Mouse (Mus musculus): ENCODE data around the gene Gripap1. TPM values are rescaled to one million over a fixed set of nuclear protein-coding genes. Genes with fewer than 3 reads are reported as not detected.
A peak's percentile ranks its signal among the peaks of the same experiment; 100 is the strongest.

Gene Gripap1
- polyA plus RNA-seq (2015; fragmentation: Nextera tagmentation; extraction: Ambion mirVana) = 21.5 and 23.4 TPM in 2 replicates

GRCm38 (mm10) chrX:7789542-7790136 lies at the start of gene Gripap1:
Gene Gripap1, plus strand, starts transcription at chrX:7789765.

GRCm38 (mm10) chrX:7750432-7751116 lies 39.0 kb upstream of the Gripap1 start, which contains the start of gene Ccdc120:
Gene Ccdc120, minus strand, starts transcription at chrX:7750905.

GRCm38 (mm10) chrX:7762137-7762920 lies 27.2 kb upstream of the Gripap1 start, which contains the start of gene Tfe3:
Gene Tfe3, plus strand, starts transcription at chrX:7762560.

GRCm38 (mm10) chrX:7821865-7822779 lies 32.6 kb downstream of the Gripap1 start, which contains the start of gene Kcnd1:
Gene Kcnd1, plus strand, starts transcription at chrX:7822289.

GRCm38 (mm10) chrX:7841163-7842162 lies 51.9 kb downstream of the Gripap1 start, which contains the start of gene Otud5:
Gene Otud5, plus strand, starts transcription at chrX:7841364.

MicroRNA genes within 50 kb of the gene (microRNA counts, 519-probe panel; counts per million panel counts)
- 4,636 counts per million, percentile 84 among the panel's probes with 10 or more counts for microRNA mmu-miR-1198

Small RNAs within 50 kb of the gene (microRNA-seq; reads per million reads assigned to microRNA genes)
- gene Mir1198 = 6.4 to 8.5 reads per million in 2 experiments

Other genes starting within 250 kb of the Gripap1 start
- 0.04 and 0.06 TPM in 2 replicates for gene Foxp3, start 216.1 kb upstream of the Gripap1 start, polyA plus RNA-seq (2015; fragmentation: Nextera tagmentation; extraction: Ambion mirVana)
- gene Ppp1r3f, start 215.5 kb upstream of the Gripap1 start, polyA plus RNA-seq (2015; fragmentation: Nextera tagmentation; extraction: Ambion mirVana) = 0.77 and 1.1 TPM in 2 replicates
- gene Ccdc22, start 184.2 kb upstream of the Gripap1 start, polyA plus RNA-seq (2015; fragmentation: Nextera tagmentation; extraction: Ambion mirVana) = 15.3 and 15.9 TPM in 2 replicates
- not detected in 2 replicates for gene Cacna1f, start 182.7 kb upstream of the Gripap1 start, polyA plus RNA-seq (2015; fragmentation: Nextera tagmentation; extraction: Ambion mirVana)
- 0.38 and 0.44 TPM in 2 replicates for gene Syp, start 151.3 kb upstream of the Gripap1 start, polyA plus RNA-seq (2015; fragmentation: Nextera tagmentation; extraction: Ambion mirVana)
- 5.2 and 5.6 TPM in 2 replicates for gene Prickle3, start 132.5 kb upstream of the Gripap1 start, polyA plus RNA-seq (2015; fragmentation: Nextera tagmentation; extraction: Ambion mirVana)
- 105 and 108 TPM in 2 replicates for gene Plp2, start 118.4 kb upstream of the Gripap1 start, polyA plus RNA-seq (2015; fragmentation: Nextera tagmentation; extraction: Ambion mirVana)
- 1.1 and 1.4 TPM in 2 replicates for gene Magix, start 108.5 kb upstream of the Gripap1 start, polyA plus RNA-seq (2015; fragmentation: Nextera tagmentation; extraction: Ambion mirVana)
- gene Gpkow, start 92.6 kb upstream of the Gripap1 start, polyA plus RNA-seq (2015; fragmentation: Nextera tagmentation; extraction: Ambion mirVana) = 19.0 and 19.1 TPM in 2 replicates
- gene Wdr45, start 75.4 kb upstream of the Gripap1 start, polyA plus RNA-seq (2015; fragmentation: Nextera tagmentation; extraction: Ambion mirVana) = 35.2 and 35.6 TPM in 2 replicates
- gene Gm45208, start 67.5 kb upstream of the Gripap1 start, polyA plus RNA-seq (2015; fragmentation: Nextera tagmentation; extraction: Ambion mirVana) = not detected in 2 replicates
- 17.1 and 24.0 TPM in 2 replicates for gene Praf2, start 61.3 kb upstream of the Gripap1 start, polyA plus RNA-seq (2015; fragmentation: Nextera tagmentation; extraction: Ambion mirVana)
- 2.5 and 3.2 TPM in 2 replicates for gene Ccdc120, start 38.9 kb upstream of the Gripap1 start, polyA plus RNA-seq (2015; fragmentation: Nextera tagmentation; extraction: Ambion mirVana)
- gene Tfe3, start 27.2 kb upstream of the Gripap1 start, polyA plus RNA-seq (2015; fragmentation: Nextera tagmentation; extraction: Ambion mirVana) = 9.9 and 12.4 TPM in 2 replicates
- gene Kcnd1, start 32.5 kb downstream of the Gripap1 start, polyA plus RNA-seq (2015; fragmentation: Nextera tagmentation; extraction: Ambion mirVana) = 0.35 and 0.51 TPM in 2 replicates
- 17.6 and 21.4 TPM in 2 replicates for gene Otud5, start 51.6 kb downstream of the Gripap1 start, polyA plus RNA-seq (2015; fragmentation: Nextera tagmentation; extraction: Ambion mirVana)
- gene Pim2, start 88.5 kb downstream of the Gripap1 start, polyA plus RNA-seq (2015; fragmentation: Nextera tagmentation; extraction: Ambion mirVana) = 1.0 and 1.1 TPM in 2 replicates
- 16.1 and 22.3 TPM in 2 replicates for gene Slc35a2, start 94.3 kb downstream of the Gripap1 start, polyA plus RNA-seq (2015; fragmentation: Nextera tagmentation; extraction: Ambion mirVana)
- gene Pqbp1, start 109.5 kb downstream of the Gripap1 start, polyA plus RNA-seq (2015; fragmentation: Nextera tagmentation; extraction: Ambion mirVana) = 50.7 and 56.9 TPM in 2 replicates
- gene Timm17b, start 109.6 kb downstream of the Gripap1 start, polyA plus RNA-seq (2015; fragmentation: Nextera tagmentation; extraction: Ambion mirVana) = 93.9 and 99.0 TPM in 2 replicates
- gene Gm10491, start 118.1 kb downstream of the Gripap1 start, polyA plus RNA-seq (2015; fragmentation: Nextera tagmentation; extraction: Ambion mirVana) = not detected in 2 replicates
- gene Gm10490, start 119.8 kb downstream of the Gripap1 start, polyA plus RNA-seq (2015; fragmentation: Nextera tagmentation; extraction: Ambion mirVana) = not detected in 2 replicates
- gene Pcsk1n, start 130.1 kb downstream of the Gripap1 start, polyA plus RNA-seq (2015; fragmentation: Nextera tagmentation; extraction: Ambion mirVana) = 0.06 and 0.21 TPM in 2 replicates
- not detected in 2 replicates for gene Eras, start 138.8 kb downstream of the Gripap1 start, polyA plus RNA-seq (2015; fragmentation: Nextera tagmentation; extraction: Ambion mirVana)
- gene Hdac6, start 158.1 kb downstream of the Gripap1 start, polyA plus RNA-seq (2015; fragmentation: Nextera tagmentation; extraction: Ambion mirVana) = 5.4 and 5.6 TPM in 2 replicates
- 0.66 and 0.77 TPM in 2 replicates for gene Gata1, start 188.3 kb downstream of the Gripap1 start, polyA plus RNA-seq (2015; fragmentation: Nextera tagmentation; extraction: Ambion mirVana)
- gene Glod5, start 228.7 kb downstream of the Gripap1 start, polyA plus RNA-seq (2015; fragmentation: Nextera tagmentation; extraction: Ambion mirVana) = not detected in 2 replicates